Mouse (Mus musculus): Measurements from ENCODE around the gene D630045J12Rik.

D630045J12Rik gene

DNA sequence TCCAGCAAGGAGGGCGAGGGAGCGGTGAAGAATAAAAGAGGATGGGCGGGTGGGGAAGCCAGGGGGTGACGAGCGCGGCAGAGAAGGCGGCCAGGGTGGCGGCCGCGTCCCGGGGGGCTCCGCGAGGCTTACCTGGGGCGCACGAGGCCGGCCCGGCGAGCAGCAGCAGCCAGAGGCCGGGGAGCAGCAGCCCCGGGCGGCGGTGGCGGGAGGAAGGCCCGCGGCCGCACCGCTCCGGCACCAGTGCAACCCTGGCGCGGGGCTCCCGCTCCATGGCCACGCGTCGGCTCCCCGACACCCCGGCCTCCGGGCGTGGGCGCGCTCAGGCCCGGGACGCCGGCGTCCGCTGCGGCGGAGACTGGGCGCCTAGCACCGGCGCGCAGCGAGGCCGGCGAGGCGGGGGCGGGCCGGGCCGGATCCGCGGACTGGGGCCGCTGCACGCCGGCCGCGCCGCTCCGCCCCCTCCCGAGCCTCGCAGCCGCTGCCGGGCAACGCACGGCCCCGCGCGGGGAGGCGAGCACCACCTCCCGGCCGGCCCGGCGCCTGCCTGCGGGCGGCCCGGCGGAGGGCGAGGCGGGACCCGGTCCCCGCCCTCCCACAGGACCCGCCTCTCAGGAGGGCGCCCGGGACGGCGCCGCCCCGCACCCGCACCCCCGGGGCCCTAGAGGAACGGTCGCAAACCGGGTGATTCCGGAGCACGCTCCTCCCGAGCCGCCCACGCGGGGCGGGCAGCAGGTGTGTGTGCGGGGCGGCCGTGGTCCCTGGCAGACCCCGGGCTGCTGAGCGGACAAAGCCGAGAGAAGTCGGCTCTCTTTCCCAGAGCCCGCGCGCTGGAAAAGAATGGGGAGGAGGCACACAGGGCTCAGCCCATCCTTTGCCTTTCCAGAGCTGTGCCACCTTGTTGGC lies at the start of gene D630045J12Rik:
Gene D630045J12Rik, minus strand, starts transcription at position 274 of the 906 bp plus-strand sequence.
- peak; percentile 81 for DNase-seq

- peak; percentile 53 for DNase-seq
These were observed 45.1 kb upstream of the D630045J12Rik start, which contains the start of gene Zc3hav1l for GRCm38 (mm10) chr6:38298761-38299401. TSS of gene Zc3hav1l (minus strand) at chr6:38299259.

DNA sequence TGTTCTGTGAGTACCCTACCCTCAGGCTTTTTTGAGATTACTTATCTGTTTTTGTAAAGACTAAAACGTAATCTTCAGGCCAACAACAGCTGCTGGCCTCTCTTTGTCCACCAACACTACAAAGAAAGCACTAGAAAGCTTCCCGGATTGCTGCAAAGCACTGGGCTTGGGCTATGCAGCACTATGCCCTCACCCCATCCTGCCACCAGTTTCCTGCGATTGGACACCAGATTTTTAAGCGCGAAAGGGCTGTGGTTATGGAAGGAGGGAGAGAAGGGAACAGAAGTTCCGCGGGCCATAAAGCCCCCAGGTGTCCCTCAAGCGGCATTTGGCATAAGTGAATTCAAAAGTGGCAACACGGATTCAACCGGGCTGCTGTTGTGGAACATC lies 44.4 kb upstream of the D630045J12Rik start:
- DNase-seq, result no peak

GRCm38 (mm10) chr6:38297580-38298245 lies 43.9 kb upstream of the D630045J12Rik start:
- no peak for DNase-seq

GRCm38 (mm10) chr6:38293708-38294107 lies 39.9 kb upstream of the D630045J12Rik start:
- DNase-seq, result no peak

- DNase-seq, result no peak
These were observed 39.2 kb upstream of the D630045J12Rik start for GRCm38 (mm10) chr6:38292871-38293646.

DNA sequence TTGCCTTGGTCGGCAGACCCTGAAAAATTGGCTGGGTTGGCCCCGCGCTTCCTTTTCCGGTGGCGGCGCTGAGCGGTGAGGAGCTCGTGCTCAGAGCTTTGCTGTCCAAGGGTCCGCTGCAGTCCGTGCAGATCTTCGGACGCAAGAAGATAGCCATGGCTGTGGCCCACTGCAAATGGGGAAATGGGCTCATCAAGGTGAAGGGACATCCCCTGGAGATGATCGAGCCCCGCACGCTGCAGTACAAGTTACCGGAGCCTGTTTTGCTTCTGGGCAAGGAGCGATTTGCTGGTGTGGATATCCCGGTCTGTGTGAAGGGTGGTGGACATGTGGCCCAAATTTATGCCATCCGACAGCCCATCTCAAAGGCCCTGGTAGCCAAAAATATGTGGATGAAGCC lies 30.6 kb upstream of the D630045J12Rik start:
- DNase-seq, result no peak

DNA sequence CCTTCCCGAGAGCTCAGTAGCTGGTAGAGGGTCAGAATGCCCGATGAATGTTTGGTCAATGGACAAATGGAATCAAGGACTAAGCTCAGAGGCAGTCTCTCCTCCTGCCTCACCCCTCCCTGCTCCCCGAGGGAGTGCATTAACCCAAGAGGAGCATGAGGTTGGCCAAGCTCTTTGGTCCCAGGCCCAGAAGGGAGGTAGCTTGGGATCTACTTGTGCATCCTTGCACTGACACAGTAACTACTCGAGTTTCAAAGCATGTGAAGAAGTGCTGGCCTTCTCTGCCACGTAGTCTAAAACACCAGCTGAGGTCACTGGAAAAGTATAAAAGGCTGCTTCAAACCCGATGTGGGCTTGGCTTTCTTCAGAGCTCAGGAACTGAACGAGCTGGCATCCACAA lies 10.7 kb upstream of the D630045J12Rik start:
- DNase-seq, result no peak

- DNase-seq, result no peak
These were observed 9.8 kb upstream of the D630045J12Rik start for GRCm38 (mm10) chr6:38263393-38264159.

DNA sequence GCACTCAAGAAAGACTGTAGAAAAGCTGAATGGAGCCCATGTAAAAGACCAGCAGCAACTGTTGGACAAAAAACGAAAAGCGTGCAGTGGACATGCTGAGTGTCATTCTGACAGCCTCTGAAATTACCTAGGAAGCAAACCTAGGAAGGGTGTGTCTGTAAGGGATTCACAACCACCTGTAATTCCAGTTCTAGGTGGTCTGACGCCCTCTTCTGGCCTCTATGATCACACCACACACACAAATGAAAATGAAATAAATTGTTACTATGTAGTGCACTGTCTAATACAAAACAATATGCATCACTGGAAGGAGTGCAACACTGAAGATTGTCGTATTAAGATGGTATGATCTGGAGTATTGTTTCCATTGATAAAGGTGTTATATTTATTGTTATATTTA lies 8.1 kb upstream of the D630045J12Rik start:
- DNase-seq, result peak; percentile 55

DNA sequence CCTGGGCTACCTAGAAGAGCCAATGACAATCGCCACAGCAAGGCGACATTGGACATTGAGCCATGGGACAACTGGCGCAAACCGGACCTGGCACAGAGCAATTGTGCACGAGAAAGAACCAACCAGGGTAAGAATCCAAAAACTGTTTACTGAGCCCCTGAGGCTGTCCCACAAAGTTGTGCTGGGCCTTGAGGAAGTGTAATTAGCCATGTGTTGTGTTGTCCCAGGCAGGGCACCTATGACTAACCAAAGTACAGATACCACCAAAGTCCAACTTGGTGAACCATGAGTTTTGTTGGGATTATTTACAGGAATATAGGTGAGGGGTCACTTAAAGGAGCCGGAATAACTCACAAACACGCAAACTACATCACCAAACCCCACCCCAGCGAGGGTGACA lies 3.7 kb upstream of the D630045J12Rik start:
- peak; percentile 91 for DNase-seq

DNA sequence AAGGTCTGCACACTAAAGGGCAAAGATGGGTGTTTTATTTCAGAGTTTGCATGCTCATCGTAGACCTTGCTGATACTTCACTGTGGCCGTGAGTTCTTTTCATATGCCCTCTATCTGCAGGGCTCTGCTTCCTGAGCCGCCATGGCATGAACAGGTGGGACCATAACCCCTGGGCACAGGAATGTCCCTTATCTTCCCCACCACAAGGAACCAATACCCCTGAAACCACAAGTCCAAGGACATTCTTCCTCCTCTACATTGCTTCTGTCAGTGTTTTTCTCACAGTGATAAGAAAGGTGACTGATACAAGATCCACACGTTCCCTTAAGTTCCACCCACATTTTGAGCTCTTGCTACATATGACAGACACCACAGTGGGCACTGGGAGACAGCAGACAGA lies 3.0 kb upstream of the D630045J12Rik start:
- DNase-seq, result no peak

- DNase-seq, result no peak
These were observed 2.0 kb upstream of the D630045J12Rik start for GRCm38 (mm10) chr6:38255794-38256193.

DNA sequence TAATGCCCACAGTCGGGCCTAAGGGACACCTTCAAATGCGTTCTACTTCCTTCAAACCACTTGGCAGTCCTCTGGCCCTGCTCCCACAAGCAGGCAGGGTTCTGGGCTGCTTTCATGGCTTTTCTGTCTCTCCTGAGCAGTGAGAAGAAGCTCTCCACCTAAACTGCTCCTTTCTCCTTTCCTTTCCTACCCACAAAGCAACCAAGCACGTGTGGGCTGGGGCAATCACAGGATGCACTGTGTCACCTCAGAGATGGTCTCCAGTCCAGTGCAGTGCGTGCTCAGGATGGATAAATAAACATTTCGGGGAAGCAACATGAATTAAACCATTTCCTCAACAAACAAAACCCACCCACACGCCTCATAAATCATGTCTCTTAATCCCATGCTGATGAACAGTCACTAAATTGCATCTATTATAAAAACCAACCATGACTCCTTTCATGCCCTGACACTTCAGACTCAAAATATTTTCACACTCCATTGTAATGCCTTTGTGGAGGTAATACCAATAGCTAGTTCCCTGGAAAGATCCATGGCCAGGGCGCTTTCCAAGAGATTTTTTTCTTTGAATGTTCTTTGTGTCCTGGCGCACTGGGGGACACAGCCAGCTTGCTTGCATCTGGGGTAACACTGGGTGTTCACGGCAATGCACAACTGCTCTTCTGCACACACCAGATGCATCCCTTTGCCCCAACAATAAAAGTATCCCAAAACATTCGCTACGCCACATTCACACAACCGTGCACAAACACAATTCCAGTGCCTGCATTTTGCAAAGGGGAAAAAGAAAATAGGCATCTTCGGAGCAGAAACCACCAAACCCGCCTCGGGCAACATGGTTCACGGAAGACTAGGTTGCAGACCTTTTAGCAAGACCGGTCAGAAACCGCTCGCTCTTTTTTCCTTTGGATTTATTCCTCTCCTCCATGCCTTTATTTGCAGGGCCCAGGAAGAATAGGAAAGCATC lies 758 bp downstream of the D630045J12Rik start:
- no peak for DNase-seq

DNA sequence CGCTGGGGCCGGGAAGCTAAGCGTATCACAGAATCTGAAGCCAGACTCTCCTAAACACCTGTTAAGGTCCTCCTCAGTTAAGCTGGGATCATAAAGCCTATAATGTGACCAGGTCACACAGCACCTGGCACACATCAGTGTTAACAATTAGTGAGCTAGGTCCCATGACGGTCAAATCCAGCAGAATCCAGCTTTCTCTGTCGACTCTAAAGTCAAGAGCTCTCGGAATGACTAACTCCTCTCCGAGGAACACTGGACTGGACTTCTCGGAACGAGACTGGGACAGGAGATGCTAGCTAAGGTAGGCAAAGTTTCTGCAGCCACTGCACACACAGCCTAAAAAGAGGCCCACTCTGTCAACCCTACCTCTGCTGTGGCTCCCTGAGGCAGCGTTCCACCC lies 1.7 kb downstream of the D630045J12Rik start:
- DNase-seq, result peak; percentile 45

DNA sequence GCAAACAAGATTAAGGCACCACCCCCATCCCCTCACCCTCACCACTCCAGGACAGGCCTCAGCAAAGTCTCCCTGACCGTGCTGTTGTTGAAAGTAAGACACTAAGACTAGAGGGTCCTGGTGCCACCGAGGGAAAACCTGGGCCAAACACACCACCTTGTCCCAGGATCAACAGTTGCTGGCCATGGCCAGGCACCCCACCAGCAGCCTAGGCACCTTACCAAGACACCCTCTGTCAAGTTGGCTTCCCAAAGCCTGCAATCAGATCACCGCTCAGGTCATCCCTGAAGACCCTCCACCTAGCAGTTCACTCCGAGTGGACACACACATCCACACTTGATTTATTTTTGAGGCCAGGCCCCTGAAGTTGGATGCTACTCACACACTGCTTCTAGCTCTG lies 2.3 kb downstream of the D630045J12Rik start:
- DNase-seq, result no peak

GRCm38 (mm10) chr6:38247362-38247761 lies 6.4 kb downstream of the D630045J12Rik start:
- DNase-seq, result no peak

GRCm38 (mm10) chr6:38244806-38245205 lies 9.0 kb downstream of the D630045J12Rik start:
- no peak for DNase-seq

DNA sequence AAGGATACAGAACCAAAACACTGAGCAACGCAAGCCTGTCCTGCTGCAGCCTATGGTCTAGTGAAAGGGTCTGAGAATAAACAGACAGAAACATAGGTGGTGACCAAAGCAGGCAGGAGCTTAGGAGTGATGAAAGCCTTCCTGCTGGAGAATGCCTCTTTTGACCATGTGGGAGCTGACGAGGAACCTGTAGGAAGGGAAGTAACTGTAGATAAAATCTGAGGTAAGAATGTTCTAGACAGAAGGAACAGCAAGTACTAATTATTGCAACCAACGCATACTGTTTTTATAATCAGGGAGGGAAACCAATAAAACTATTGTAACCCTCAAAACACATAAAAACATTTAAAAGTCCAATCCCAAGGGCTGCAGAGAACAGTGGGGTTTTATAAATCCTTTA lies 9.6 kb downstream of the D630045J12Rik start:
- no peak for DNase-seq

- DNase-seq, result no peak
These were observed 11.0 kb downstream of the D630045J12Rik start for GRCm38 (mm10) chr6:38242833-38243232.
